ENCODE assay signal across 10 mouse cellular contexts in genomic region chr14:20113189-20113961, GRCm38 (mm10). TPM values are rescaled to one million over a fixed set of nuclear protein-coding genes. Genes with fewer than 3 reads are reported as not detected.
DNase-seq lines count a peak whose midpoint lies in the region; ATAC-seq and TF ChIP-seq lines count a peak whose summit lies in the region.
"Had no signal": no experiment of that assay in that cellular context is flagged by ENCODE, and none has a peak within 500 bp of the region (broad histone marks: within the 10 kb centered on the region; RNA-seq: fewer than 3 reads in every experiment).

No protein-coding gene starts in this region.

- H3K36me3 ChIP-seq in hindbrain, embryonic 15.5 days = no peaks in the 10 kb centered on the region
- H3K36me3 ChIP-seq in hindbrain, embryonic 10.5 days = no peaks in the 10 kb centered on the region
- no peaks in the 10 kb centered on the region for H3K36me3 ChIP-seq in lung, postnatal 0 days (ENCODE audit: insufficient read depth, low read length)
- no peaks in the 10 kb centered on the region for H3K36me3 ChIP-seq in intestine, embryonic 15.5 days
- no peaks in the 10 kb centered on the region for H3K36me3 ChIP-seq in stomach, postnatal 0 days (ENCODE audit: control insufficient read depth, insufficient read depth, low read length)
- H3K36me3 ChIP-seq: forebrain, embryonic 15.5 days; midbrain, embryonic 13.5 days had no signal

- no peak for TF ChIP-seq CTCF in lung, postnatal 0 days (IDR thresholded peaks at IDR 0.05)
- no peak for TF ChIP-seq CTCF in stomach, postnatal 0 days (IDR thresholded peaks at IDR 0.05; ENCODE audit: low read depth)

- no peak overlapping the region for H3K9ac ChIP-seq in hindbrain, embryonic 15.5 days
- no peak overlapping the region for H3K9ac ChIP-seq in lung, postnatal 0 days (replicated peaks; ENCODE audit: low read depth)
- no peak overlapping the region for H3K9ac ChIP-seq in intestine, embryonic 15.5 days
- H3K9ac ChIP-seq in stomach, postnatal 0 days (ENCODE audit: low read length) = no peak overlapping the region
- H3K9ac ChIP-seq: forebrain, embryonic 15.5 days; midbrain, embryonic 13.5 days had no signal

- peak; percentile 23; the same call in 1 of the 2 replicates for ATAC-seq in hindbrain, embryonic 15.5 days (ENCODE audit: low FRiP score, low read depth)
- peak; percentile 27; the same call in 1 of the 2 replicates for ATAC-seq in lung, postnatal 0 days
- ATAC-seq in intestine, embryonic 15.5 days = peak; percentile 12
- ATAC-seq in stomach, postnatal 0 days (ENCODE audit: low FRiP score, low TSS enrichment) = peak; percentile 74

- H3K27ac ChIP-seq in hindbrain, embryonic 15.5 days (replicated peaks) = no peak overlapping the region
- H3K27ac ChIP-seq in hindbrain, embryonic 10.5 days = no peak overlapping the region
- no peak overlapping the region for H3K27ac ChIP-seq in lung, postnatal 0 days (ENCODE audit: low read length)
- no peak overlapping the region for H3K27ac ChIP-seq in intestine, embryonic 15.5 days
- no peak overlapping the region for H3K27ac ChIP-seq in stomach, postnatal 0 days (replicated peaks)
- H3K27ac ChIP-seq: forebrain, embryonic 15.5 days; midbrain, embryonic 13.5 days had no signal

- H3K27me3 ChIP-seq in hindbrain, embryonic 15.5 days = no peaks in the 10 kb centered on the region
- no peaks in the 10 kb centered on the region for H3K27me3 ChIP-seq in hindbrain, embryonic 10.5 days (ENCODE audit: insufficient read depth, poor library complexity, severe bottlenecking)
- no peaks in the 10 kb centered on the region for H3K27me3 ChIP-seq in lung, postnatal 0 days (replicated peaks; ENCODE audit: insufficient read depth, low read length)
- no peaks in the 10 kb centered on the region for H3K27me3 ChIP-seq in intestine, embryonic 15.5 days (replicated peaks)
- no peaks in the 10 kb centered on the region for H3K27me3 ChIP-seq in stomach, postnatal 0 days (ENCODE audit: control insufficient read depth, insufficient read depth, low read length)
- H3K27me3 ChIP-seq: forebrain, embryonic 15.5 days had no signal

- no peaks in the 10 kb centered on the region for H3K9me3 ChIP-seq in hindbrain, embryonic 15.5 days
- H3K9me3 ChIP-seq in hindbrain, embryonic 10.5 days = 0 out of 2 replicates have a peak, but pooled peaks cover 2% of the 10 kb centered on the region
- H3K9me3 ChIP-seq in lung, postnatal 0 days (ENCODE audit: low read length) = no peaks in the 10 kb centered on the region
- no peaks in the 10 kb centered on the region for H3K9me3 ChIP-seq in intestine, embryonic 15.5 days
- H3K9me3 ChIP-seq in stomach, postnatal 0 days (ENCODE audit: control insufficient read depth, low read length) = no peaks in the 10 kb centered on the region
- H3K9me3 ChIP-seq: midbrain, embryonic 13.5 days had no signal

- H3K4me1 ChIP-seq in hindbrain, embryonic 15.5 days (replicated peaks) = no peaks in the 10 kb centered on the region
- H3K4me1 ChIP-seq in hindbrain, embryonic 10.5 days (replicated peaks) = peaks cover 17% of the 10 kb centered on the region
- peaks cover 4% of the 10 kb centered on the region; the same call in 1 of the 2 replicates for H3K4me1 ChIP-seq in lung, postnatal 0 days (ENCODE audit: insufficient read depth, low read depth, low read length)
- H3K4me1 ChIP-seq in intestine, embryonic 15.5 days (replicated peaks) = no peaks in the 10 kb centered on the region
- no peaks in the 10 kb centered on the region for H3K4me1 ChIP-seq in stomach, postnatal 0 days (replicated peaks; ENCODE audit: control insufficient read depth, insufficient read depth)
- H3K4me1 ChIP-seq: forebrain, embryonic 15.5 days; midbrain, embryonic 13.5 days had no signal

- no peak overlapping the region for H3K4me2 ChIP-seq in hindbrain, embryonic 15.5 days
- H3K4me2 ChIP-seq in lung, postnatal 0 days (replicated peaks; ENCODE audit: low read depth, low read length) = no peak overlapping the region
- H3K4me2 ChIP-seq in intestine, embryonic 15.5 days (replicated peaks) = no peak overlapping the region
- no peak overlapping the region for H3K4me2 ChIP-seq in stomach, postnatal 0 days (replicated peaks; ENCODE audit: low read depth)
- H3K4me2 ChIP-seq: forebrain, embryonic 15.5 days; heart, embryonic 11.5 days; midbrain, embryonic 13.5 days had no signal

- 73% methylated on average over 7 of the region's 7 CpGs for WGBS in hindbrain, embryonic 15.5 days
- 66% methylated on average over 7 of the region's 7 CpGs for WGBS in hindbrain, embryonic 10.5 days
- WGBS in lung, postnatal 0 days = 40% methylated on average over 7 of the region's 7 CpGs
- WGBS in intestine, embryonic 15.5 days = 54% methylated on average over 7 of the region's 7 CpGs
- WGBS in stomach, postnatal 0 days = 52% methylated on average over 7 of the region's 7 CpGs

- H3K4me3 ChIP-seq in hindbrain, embryonic 15.5 days = no peak overlapping the region
- H3K4me3 ChIP-seq in hindbrain, embryonic 10.5 days = no peak overlapping the region
- no peak overlapping the region for H3K4me3 ChIP-seq in lung, postnatal 0 days (ENCODE audit: low read depth, low read length)
- no peak overlapping the region for H3K4me3 ChIP-seq in intestine, embryonic 15.5 days (replicated peaks)
- H3K4me3 ChIP-seq in stomach, postnatal 0 days (ENCODE audit: low read depth, low read length) = no peak overlapping the region
- H3K4me3 ChIP-seq: forebrain, embryonic 15.5 days; midbrain, embryonic 13.5 days had no signal

- no peak for DNase-seq in hindbrain, embryonic 10.5 days (ENCODE audit: low spot score)
- no peak for DNase-seq in lung, postnatal 0 days (ENCODE audit: low spot score)
- no peak for DNase-seq in lung, postnatal 25 days (ENCODE audit: low spot score)
- peak; percentile 48 for DNase-seq in stomach, postnatal 0 days (ENCODE audit: low spot score)
- DNase-seq in adrenal gland, postnatal 10 days = no peak

- no peak for TF ChIP-seq EP300 in lung, postnatal 0 days (IDR thresholded peaks at IDR 0.05)
- TF ChIP-seq EP300 in stomach, postnatal 0 days (optimal IDR thresholded peaks at IDR 0.05) = no peak

RNA-seq across cellular contexts. Expression of gene Saysd1, which starts 25.0 kb away (rescaled TPM):
- 12.0 and 12.1 TPM in 2 replicates for polyA plus RNA-seq in hindbrain, embryonic 15.5 days (2015; fragmentation: Nextera tagmentation; extraction: Ambion mirVana)
- 12.2 and 13.1 TPM in 2 replicates for polyA plus RNA-seq in hindbrain, embryonic 10.5 days (2016; fragmentation: Nextera tagmentation; extraction: Ambion mirVana)
- 18.6 and 18.9 TPM in 2 replicates for polyA plus RNA-seq in lung, postnatal 0 days (2015; fragmentation: Nextera tagmentation; extraction: Ambion mirVana)
- 15.8 and 16.8 TPM in 2 replicates for polyA plus RNA-seq in intestine, embryonic 15.5 days (2015; fragmentation: Nextera tagmentation; extraction: Ambion mirVana)
- polyA plus RNA-seq in stomach, postnatal 0 days (2015; fragmentation: Nextera tagmentation; extraction: Ambion mirVana) = 14.2 and 15.4 TPM in 2 replicates
- total RNA-seq in adrenal gland, postnatal 10 days (2021) = 1 to 10 TPM; 4.5 to 6.5 TPM

Comparison
In these comparisons a context has a peak if more than half of its experiments do, and no peak if none do; other contexts are left out.
1. ATAC-seq: peak in every context shown above with its lines; median percentile 74 in stomach, postnatal 0 days; 27 in lung, postnatal 0 days; 23 in hindbrain, embryonic 15.5 days; 12 in intestine, embryonic 15.5 days.